Mouse (Mus musculus) forebrain, embryonic 16.5 days (tissue): ENCODE data around the gene Pmm2. TPM values are rescaled to one million over a fixed set of nuclear protein-coding genes. Genes with fewer than 3 reads are reported as not detected.

ENCODE experiments used
- ATAC-seq: fragments of 200-750 bp; cut with Nextera tagmentation; 2 replicates; pipeline ENCODE4 v1.8.0; 2017; ENCODE audit warnings: mild to moderate bottlenecking, moderate library complexity
- H3K27ac ChIP-seq: fragments of 300-500 bp; sonication (generic); 2 replicates; pipeline ENCODE4 v1.5.1; 2014; ENCODE audit warnings: low read length, control low read depth
- H3K27me3 ChIP-seq: fragments of 300-500 bp; sonication (generic); replicated peaks from 2 replicates; pipeline ENCODE4 v1.6.1; 2014; ENCODE audit warnings: low read length; ENCODE audit not compliant: control insufficient read depth, insufficient read depth
- H3K36me3 ChIP-seq: fragments of 300-500 bp; sonication (generic); 2 replicates; pipeline ENCODE4 v1.6.1; 2014; ENCODE audit not compliant: control insufficient read depth, insufficient read depth
- H3K4me1 ChIP-seq: fragments of 300-500 bp; sonication (generic); replicated peaks from 2 replicates; pipeline ENCODE4 v1.6.1; 2014; ENCODE audit warnings: low read length; ENCODE audit not compliant: control insufficient read depth, insufficient read depth
- H3K4me2 ChIP-seq: fragments of 300-500 bp; sonication (generic); 2 replicates; pipeline ENCODE4 v1.6.1; 2014; ENCODE audit warnings: mild to moderate bottlenecking, low read length, control low read depth
- H3K4me3 ChIP-seq: fragments of 300-500 bp; sonication (generic); replicated peaks from 2 replicates; pipeline ENCODE4 v1.5.1; 2014; ENCODE audit warnings: mild to moderate bottlenecking, low read length, control low read depth
- H3K9ac ChIP-seq: fragments of 300-500 bp; sonication (generic); replicated peaks from 2 replicates; pipeline ENCODE4 v1.6.1; 2014; ENCODE audit warnings: low read depth, low read length, control low read depth
- H3K9me3 ChIP-seq: fragments of 300-500 bp; sonication (generic); 2 replicates; pipeline ENCODE4 v1.6.1; 2016; ENCODE audit warnings: low read length; ENCODE audit not compliant: control insufficient read depth
- WGBS: fragments of 180-500 bp; shearing (Covaris S2); extraction: QIAGEN DNeasy Blood & Tissue Kit; methylation state at CpG from one replicate; pipeline ENCODE4 v1.1.7; 2014; 5-methylcytosine and 5-hydroxymethylcytosine counted together
- polyA plus RNA-seq: library from polyadenylated mRNA; unstranded; fragments of >200 nt; fragmentation: Nextera tagmentation; extraction: Ambion mirVana; gene quantifications from 2 replicates; pipeline ENCODE4 v1.2.1, GENCODE M21; 2015

Gene Pmm2
- polyA plus RNA-seq, 1 experiment from 2014 or later, result 53.4 TPM

DNA sequence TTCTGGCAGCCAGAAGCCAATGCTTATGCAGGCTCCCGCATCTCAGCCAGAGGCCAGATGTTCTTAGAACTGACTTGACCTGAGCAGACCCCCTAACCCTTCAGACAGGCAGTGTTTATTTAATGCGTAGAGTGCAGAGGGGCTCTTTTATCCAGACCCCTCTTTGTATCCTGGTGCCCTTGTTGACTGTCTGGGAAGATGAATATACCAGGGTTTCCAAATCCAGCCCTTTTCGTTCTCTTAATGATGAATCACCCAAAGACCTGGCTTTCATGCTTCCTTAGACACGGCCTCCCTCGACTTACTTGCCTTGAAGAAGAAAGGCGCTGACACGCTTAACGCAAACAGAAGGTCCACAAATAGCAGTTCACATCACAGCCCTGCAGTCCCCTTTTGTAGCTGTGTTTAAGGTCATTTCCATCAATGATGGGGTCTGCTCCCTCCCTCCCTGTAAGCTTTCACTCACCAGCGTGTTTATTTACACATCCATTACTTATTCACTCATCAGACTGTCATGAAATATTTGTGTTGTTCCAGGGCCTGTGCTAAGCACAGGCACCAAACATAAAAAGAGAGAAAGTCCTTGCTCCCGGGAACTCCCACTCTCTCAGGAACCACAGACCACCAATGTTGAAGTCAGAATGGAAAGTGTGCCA lies 17.7 kb upstream of the Pmm2 start:
- WGBS, result 54% methylated on average over 10 of the region's 10 CpGs
- H3K9me3 ChIP-seq, result no peaks in the 10 kb centered on the region

DNA sequence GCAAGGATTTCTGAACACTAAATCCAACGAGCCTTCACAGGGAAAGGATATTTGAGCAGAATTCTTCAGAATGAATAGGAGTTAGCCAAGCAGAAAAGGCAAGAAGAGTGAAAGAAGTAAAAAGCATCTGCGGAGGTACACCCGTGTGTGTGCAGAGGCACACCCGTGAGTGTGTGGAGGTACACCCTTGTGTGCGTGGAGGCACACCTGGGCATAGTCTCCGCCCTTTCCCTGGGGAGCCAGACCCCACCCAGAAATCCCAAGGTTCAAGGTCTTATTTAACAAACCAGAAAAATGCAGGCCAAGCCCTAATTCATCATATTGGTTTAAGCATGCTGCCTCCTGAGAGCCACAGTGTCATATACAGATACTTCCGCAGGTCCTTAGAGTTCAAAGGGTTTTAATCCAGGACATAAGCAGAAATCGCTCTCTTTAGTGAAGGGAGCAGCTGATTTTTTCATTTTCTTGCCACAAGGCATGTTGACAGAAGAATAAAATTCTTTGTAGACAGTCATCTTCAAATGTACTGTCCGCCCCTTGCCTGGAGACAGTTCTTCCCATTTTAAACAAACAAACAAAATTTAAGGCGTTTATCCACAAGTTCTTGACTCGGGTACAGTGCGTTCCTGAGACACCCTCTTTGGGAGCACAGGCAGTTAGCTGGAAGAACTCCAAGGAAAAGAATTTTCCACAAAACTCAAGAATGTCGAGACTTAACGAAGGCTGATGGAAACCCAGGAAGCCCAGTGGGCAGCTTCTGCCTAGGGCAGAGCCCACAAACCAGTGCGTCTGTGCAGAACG lies 17.0 kb upstream of the Pmm2 start:
- 79% methylated on average over 16 of the region's 16 CpGs for WGBS
- H3K27ac ChIP-seq, result no peak overlapping the region
- no peak for ATAC-seq
- H3K9ac ChIP-seq, result no peak overlapping the region
- H3K27me3 ChIP-seq, result no peaks in the 10 kb centered on the region; the same call in 1 of the 2 replicates
- no peaks in the 10 kb centered on the region for H3K4me1 ChIP-seq
- H3K9me3 ChIP-seq, result no peaks in the 10 kb centered on the region
- H3K4me3 ChIP-seq, result no peak overlapping the region
- peaks cover 2% of the 10 kb centered on the region; the same call in 1 of the 2 replicates for H3K36me3 ChIP-seq
- H3K4me2 ChIP-seq, result no peak overlapping the region

More for the DNA sequence above, 17.7 kb upstream of the Pmm2 start:
- H3K4me2 ChIP-seq, result no peak overlapping the region
- no peaks in the 10 kb centered on the region; the same call in 1 of the 2 replicates for H3K27me3 ChIP-seq
- H3K27ac ChIP-seq, result no peak overlapping the region
- no peaks in the 10 kb centered on the region for H3K4me1 ChIP-seq
- peaks cover 2% of the 10 kb centered on the region; the same call in 1 of the 2 replicates for H3K36me3 ChIP-seq
- ATAC-seq, result no peak
- H3K9ac ChIP-seq, result no peak overlapping the region
- no peak overlapping the region for H3K4me3 ChIP-seq

DNA sequence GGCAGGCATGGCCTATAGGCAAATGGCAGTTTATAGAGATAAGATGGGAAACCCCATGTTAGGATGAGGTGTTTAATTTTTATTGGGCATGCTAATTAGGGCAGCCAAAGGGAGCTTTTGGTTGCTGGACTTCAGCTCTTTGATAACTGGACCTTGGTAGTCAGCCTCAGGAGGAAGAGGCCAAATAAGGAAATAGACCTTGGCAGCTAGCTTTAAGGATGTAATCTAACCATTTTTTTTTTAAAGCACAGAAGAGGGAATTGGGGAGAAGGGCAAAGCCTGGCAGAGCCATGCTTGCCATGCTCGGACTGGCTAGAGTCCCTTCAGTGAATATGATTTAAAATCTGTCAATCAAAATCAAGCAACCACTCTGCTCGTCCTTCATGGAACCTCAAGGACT lies 7.1 kb upstream of the Pmm2 start:
- 83% methylated on average over 2 of the region's 2 CpGs for WGBS
- Histone ChIP-seq H3K27me3 (no peaks in the 10 kb centered on the region), H3K9me3 (no peaks in the 10 kb centered on the region), H3K36me3 (peaks cover 3% of the 10 kb centered on the region; the same call in 1 of the 2 replicates), H3K4me1 (no peaks in the 10 kb centered on the region), H3K9ac (no peak overlapping the region), H3K4me3 (no peak overlapping the region), H3K4me2 (no peak overlapping the region), H3K27ac (no peak overlapping the region)
- ATAC-seq, result no peak

DNA sequence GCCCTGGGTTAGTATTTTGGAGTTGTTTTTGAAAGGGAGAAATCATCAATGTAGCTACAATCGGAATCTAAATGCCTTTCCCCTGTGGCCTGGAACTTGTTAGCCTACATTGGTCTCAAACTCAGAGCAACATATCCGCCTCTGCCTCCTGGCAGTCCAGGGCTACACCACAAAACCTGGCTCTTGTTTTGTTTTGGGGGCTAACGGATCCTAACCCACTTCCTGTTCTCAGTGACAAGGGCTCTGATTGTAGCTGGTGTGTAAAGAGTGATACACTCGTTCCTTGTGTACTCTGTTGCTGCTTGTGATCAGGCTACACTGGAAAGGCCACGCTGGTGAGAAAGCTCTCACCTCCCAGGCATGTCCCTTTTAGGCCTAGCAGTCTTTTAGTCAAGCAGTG lies 6.0 kb upstream of the Pmm2 start:
- WGBS, result 88% methylated on average over 5 of the region's 5 CpGs
- ATAC-seq, result no peak
- H3K27me3 ChIP-seq, result no peaks in the 10 kb centered on the region
- H3K9me3 ChIP-seq, result no peaks in the 10 kb centered on the region
- H3K36me3 ChIP-seq, result peaks cover 5% of the 10 kb centered on the region; the same call in 1 of the 2 replicates
- H3K27ac ChIP-seq, result no peak overlapping the region
- no peak overlapping the region for H3K4me2 ChIP-seq
- no peak overlapping the region for H3K4me3 ChIP-seq
- peaks cover 9% of the 10 kb centered on the region for H3K4me1 ChIP-seq
- H3K9ac ChIP-seq, result no peak overlapping the region

DNA sequence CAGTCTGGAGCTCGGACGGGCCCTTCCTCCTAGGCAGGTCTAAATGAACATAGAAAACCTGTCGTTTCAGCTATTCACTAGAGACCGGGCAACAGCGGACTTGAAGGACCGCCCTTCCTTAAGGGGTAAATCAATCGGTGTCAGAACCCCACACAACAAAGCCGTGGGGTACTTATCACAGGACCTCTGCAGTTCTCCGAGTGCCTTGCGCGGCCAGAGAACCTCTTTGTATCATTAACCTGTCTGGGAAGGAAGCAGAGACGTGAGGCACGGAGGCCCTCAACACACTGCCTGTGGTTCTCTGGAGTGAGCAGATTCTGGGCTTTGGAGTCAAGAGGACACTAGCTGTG lies 632 bp upstream of the Pmm2 start:
- under 1% methylated on average over 13 of the region's 13 CpGs for WGBS

DNA sequence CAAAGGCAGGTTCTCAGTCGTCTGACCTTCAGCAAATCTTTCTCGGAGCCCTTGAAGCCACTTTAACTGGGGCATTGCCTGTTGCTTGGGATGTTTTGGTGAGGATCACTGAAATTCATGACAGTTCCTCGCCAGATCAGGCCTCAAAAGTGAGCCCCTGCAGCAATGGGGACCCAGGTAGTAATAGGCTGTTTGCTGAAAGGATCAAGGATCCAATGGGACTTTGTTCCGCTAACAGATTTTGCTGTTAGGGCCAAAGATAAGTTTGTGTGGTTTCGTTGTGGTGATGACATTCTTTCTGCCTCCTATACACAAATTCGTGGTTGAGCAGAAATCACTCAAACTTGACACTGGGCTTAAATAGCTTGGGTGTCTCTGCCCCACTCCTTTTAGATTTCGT lies 657 bp downstream of the Pmm2 start:
- Histone ChIP-seq H3K9me3 (no peaks in the 10 kb centered on the region), H3K9ac (peak overlapping the region; percentile 78), H3K27ac (no peak overlapping the region), H3K4me3 (peak overlapping the region; percentile 96), H3K27me3 (no peaks in the 10 kb centered on the region), H3K36me3 (peaks cover 2% of the 10 kb centered on the region; the same call in 1 of the 2 replicates), H3K4me1 (peaks cover 25% of the 10 kb centered on the region), H3K4me2 (peak overlapping the region; percentile 64)
- WGBS, result 46% methylated on average over 7 of the region's 7 CpGs
- ATAC-seq, result no peak

More for the DNA sequence above, 632 bp upstream of the Pmm2 start:
- Histone ChIP-seq H3K27ac (peak overlapping the region; percentile 82), H3K9me3 (no peaks in the 10 kb centered on the region), H3K27me3 (no peaks in the 10 kb centered on the region), H3K4me3 (peak overlapping the region; percentile 96), H3K36me3 (peaks cover 5% of the 10 kb centered on the region; the same call in 1 of the 2 replicates), H3K4me2 (peak overlapping the region; percentile 64), H3K9ac (peak overlapping the region; percentile 78), H3K4me1 (peaks cover 25% of the 10 kb centered on the region)
- ATAC-seq, result no peak; the same call in 1 of the 2 replicates

DNA sequence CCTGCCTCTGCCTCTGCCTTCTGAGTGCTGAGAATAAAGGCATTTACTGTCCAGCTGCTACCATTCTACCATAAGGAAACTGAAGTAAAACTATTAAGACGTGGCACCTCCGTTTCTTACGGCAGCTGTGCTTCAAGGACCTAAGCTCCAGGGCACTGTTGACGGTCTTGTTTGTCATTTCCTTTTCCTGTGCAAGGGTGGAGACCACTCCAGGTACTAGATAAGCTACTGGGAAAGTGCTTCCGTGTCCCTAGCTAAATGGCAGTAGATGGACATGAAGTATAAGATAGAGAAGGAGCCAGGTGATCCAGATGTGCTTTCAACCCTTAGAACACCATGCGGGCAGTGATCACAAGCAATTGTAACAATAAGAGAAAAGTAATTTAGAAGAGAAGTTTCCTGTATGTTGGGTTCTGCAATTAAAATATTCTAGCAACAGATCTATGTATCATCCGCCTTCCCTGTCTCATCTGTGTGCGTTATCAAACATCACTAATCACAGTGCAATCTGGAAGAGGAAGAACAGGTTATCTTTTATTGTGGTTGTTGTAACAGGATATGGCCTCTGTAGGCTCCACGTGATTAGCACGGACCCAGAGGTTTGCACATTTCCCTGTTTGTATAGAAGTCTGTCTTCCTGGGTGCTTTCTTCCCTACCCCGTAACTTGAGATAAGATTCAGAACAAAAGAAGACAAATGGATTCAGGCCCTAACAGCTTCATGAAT lies 2.2 kb downstream of the Pmm2 start:
- 91% methylated on average over 11 of the region's 11 CpGs for WGBS
- Histone ChIP-seq H3K9me3 (no peaks in the 10 kb centered on the region), H3K4me2 (no peak overlapping the region), H3K4me1 (peaks cover 25% of the 10 kb centered on the region), H3K4me3 (no peak overlapping the region), H3K9ac (no peak overlapping the region), H3K27ac (no peak overlapping the region), H3K36me3 (peaks cover 9% of the 10 kb centered on the region), H3K27me3 (no peaks in the 10 kb centered on the region)
- ATAC-seq, result no peak

DNA sequence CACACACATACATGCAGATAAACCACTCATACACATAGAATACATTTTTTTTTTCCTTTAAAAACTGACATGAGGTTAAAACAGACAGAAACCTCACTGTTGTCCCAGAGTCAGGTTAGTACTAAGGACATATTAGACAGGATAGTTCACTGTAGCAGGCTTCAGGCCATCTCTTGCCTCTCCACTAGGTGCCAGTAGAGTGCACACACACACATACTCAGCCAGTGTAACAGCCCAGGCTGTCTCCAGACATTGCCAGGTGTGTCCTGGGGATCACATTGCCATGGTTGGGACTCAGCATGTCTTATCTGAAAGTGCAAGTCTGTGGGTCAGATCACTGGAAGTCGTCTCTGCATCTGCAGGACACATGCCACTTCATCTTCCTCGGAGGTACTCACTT lies 6.4 kb downstream of the Pmm2 start:
- WGBS, result 76% methylated on average over 2 of the region's 2 CpGs
- no peak overlapping the region for H3K27ac ChIP-seq
- no peaks in the 10 kb centered on the region for H3K27me3 ChIP-seq
- H3K4me3 ChIP-seq, result no peak overlapping the region
- H3K36me3 ChIP-seq, result peaks cover 14% of the 10 kb centered on the region
- no peaks in the 10 kb centered on the region for H3K9me3 ChIP-seq
- peaks cover 3% of the 10 kb centered on the region for H3K4me1 ChIP-seq
- H3K9ac ChIP-seq, result no peak overlapping the region
- no peak overlapping the region for H3K4me2 ChIP-seq
- peak; percentile 65; the same call in 1 of the 2 replicates for ATAC-seq

DNA sequence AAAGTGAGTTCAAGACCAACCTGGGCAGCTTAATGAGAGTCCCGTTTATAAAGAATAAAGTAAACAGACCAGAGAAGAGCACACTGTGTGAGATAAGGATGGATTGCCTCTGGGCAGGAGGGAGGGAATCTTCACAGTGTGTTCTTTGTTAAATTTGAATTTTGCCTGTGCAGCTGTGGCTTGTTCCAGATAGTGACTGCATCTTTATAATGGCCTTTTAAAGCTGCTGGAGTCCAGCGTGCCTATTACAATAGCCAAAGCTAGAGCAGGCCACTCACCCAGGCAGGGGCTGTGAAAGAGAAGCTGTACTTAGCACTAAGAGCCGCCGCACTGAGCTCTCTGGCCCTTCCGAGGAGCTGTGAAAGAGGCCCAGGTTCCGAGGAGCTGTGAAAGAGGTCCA lies 8.1 kb downstream of the Pmm2 start:
- Histone ChIP-seq H3K9me3 (no peaks in the 10 kb centered on the region), H3K9ac (no peak overlapping the region), H3K27me3 (no peaks in the 10 kb centered on the region), H3K36me3 (peaks cover 21% of the 10 kb centered on the region), H3K4me3 (no peak overlapping the region), H3K27ac (no peak overlapping the region), H3K4me1 (no peaks in the 10 kb centered on the region), H3K4me2 (no peak overlapping the region)
- ATAC-seq, result no peak
- whole genome bisulfite sequencing, result 88% methylated on average over 6 of the region's 6 CpGs
